Mouse (Mus musculus) limb, embryonic 14.5 days (tissue): Measurements from ENCODE around the gene Rtp3. TPM values are rescaled to one million over a fixed set of nuclear protein-coding genes. Genes with fewer than 3 reads are reported as not detected.

Experiments used
- ATAC-seq: fragments of 200-750 bp; cut with Nextera tagmentation; 2 replicates; pipeline ENCODE4 v1.8.0; 2017; ENCODE audit warnings: low read depth, moderate number of reproducible peaks, moderate TSS enrichment; ENCODE audit not compliant: low FRiP score
- DNase-seq: peaks from one replicate; pipeline ENCODE4 v3.0.0-alpha.2; 2015; ENCODE audit warnings: low spot score
- H3K27ac ChIP-seq: fragments of 300-500 bp; sonication (generic); replicated peaks from 2 replicates; pipeline ENCODE4 v1.5.1; 2014; ENCODE audit warnings: low read depth, mild to moderate bottlenecking, low read length, moderate library complexity, mixed read lengths
- H3K27me3 ChIP-seq: fragments of 300-500 bp; sonication (generic); 2 replicates; pipeline ENCODE4 v1.6.1; 2014; ENCODE audit warnings: low read length, mixed read lengths; ENCODE audit not compliant: control insufficient read depth, insufficient read depth
- H3K36me3 ChIP-seq: fragments of 300-500 bp; sonication (generic); 2 replicates; pipeline ENCODE4 v1.6.1; 2014; ENCODE audit warnings: mild to moderate bottlenecking, low read length, moderate library complexity, mixed read lengths; ENCODE audit not compliant: control insufficient read depth, insufficient read depth
- H3K4me1 ChIP-seq: fragments of 300-500 bp; sonication (generic); 2 replicates; pipeline ENCODE4 v1.6.1; 2014; ENCODE audit warnings: antibody characterized with exemption, low read length, mixed read lengths; ENCODE audit not compliant: control insufficient read depth, insufficient read depth
- H3K4me2 ChIP-seq: fragments of 300-500 bp; sonication (generic); replicated peaks from 2 replicates; pipeline ENCODE4 v1.6.1; 2014; ENCODE audit warnings: low read depth, mild to moderate bottlenecking, low read length, moderate library complexity; ENCODE audit not compliant: severe bottlenecking
- H3K4me3 ChIP-seq: fragments of 300-500 bp; sonication (generic); replicated peaks from 2 replicates; pipeline ENCODE4 v1.5.1; 2014; ENCODE audit warnings: low read length
- H3K9ac ChIP-seq: fragments of 300-500 bp; sonication (generic); 2 replicates; pipeline ENCODE4 v1.6.1; 2014; ENCODE audit warnings: mild to moderate bottlenecking, low read depth, low read length, moderate library complexity; ENCODE audit not compliant: severe bottlenecking
- H3K9me3 ChIP-seq: fragments of 300-500 bp; sonication (generic); 2 replicates; pipeline ENCODE4 v1.6.1; 2016; ENCODE audit warnings: low read length; ENCODE audit not compliant: control insufficient read depth
- POLR2A ChIP-seq: fragments of 200-500 bp; IDR thresholded peaks from 2 replicates; pipeline ENCODE4 v1.8.0; 2012; ENCODE audit warnings: inconsistent platforms, mild to moderate bottlenecking, moderate library complexity, borderline replicate concordance; ENCODE audit not compliant: insufficient read depth, insufficient read length; ENCODE audit errors: extremely low read depth
- WGBS: fragments of 180-500 bp; shearing (Covaris S2); extraction: QIAGEN DNeasy Blood & Tissue Kit; methylation state at CpG from one replicate; pipeline ENCODE4 v1.1.7; 2014; 5-methylcytosine and 5-hydroxymethylcytosine counted together
- polyA plus RNA-seq, 2 experiments: library from polyadenylated mRNA; depleted of rRNA in 1 of 2; stranded (reverse) in 1 of 2; unstranded in 1 of 2; fragments of >200 nt; fragmentation: Nextera tagmentation in 1 of 2; extraction: Ambion mirVana in 1 of 2; gene quantifications; 2 replicates each; pipeline versions ENCODE4 v1.2.1 to v1.2.3; 2012 to 2014

Gene Rtp3
- polyA plus RNA-seq, 2 experiments: 0.24 TPM; not detected in 1

DNA sequence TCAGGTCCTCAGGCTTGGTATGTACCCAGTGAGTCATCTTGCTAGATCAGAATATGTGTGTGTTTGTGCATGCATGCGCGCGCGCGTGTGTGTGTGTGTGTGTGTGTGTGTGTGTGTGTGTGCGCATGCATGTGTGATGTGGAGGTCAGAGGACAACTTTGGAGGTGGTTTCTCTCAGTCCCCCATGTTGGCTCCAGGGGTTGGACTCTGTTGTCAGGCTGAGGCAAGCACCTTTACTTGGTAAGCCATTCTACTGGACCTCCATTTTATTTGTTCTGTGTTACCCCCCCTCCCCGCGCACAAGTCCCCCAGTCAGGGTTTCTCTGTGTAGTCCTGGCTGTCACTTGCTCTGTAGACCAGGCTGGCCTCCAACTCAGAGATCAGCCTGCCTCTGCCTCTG, 29.0 kb downstream of the Rtp3 start:
- H3K4me1 ChIP-seq: no peaks in the 10 kb centered on the region
- no peak for TF ChIP-seq POLR2A
- H3K36me3 ChIP-seq: no peaks in the 10 kb centered on the region
- DNase-seq (no peak), ATAC-seq (no peak)
- H3K4me2 ChIP-seq: no peak overlapping the region
- 96% methylated on average over 8 of the region's 8 CpGs for WGBS
- H3K4me3 ChIP-seq: no peak overlapping the region
- no peak overlapping the region for H3K9ac ChIP-seq
- H3K9me3 ChIP-seq: no peaks in the 10 kb centered on the region
- H3K27me3 ChIP-seq: no peaks in the 10 kb centered on the region
- H3K27ac ChIP-seq: no peak overlapping the region

DNA sequence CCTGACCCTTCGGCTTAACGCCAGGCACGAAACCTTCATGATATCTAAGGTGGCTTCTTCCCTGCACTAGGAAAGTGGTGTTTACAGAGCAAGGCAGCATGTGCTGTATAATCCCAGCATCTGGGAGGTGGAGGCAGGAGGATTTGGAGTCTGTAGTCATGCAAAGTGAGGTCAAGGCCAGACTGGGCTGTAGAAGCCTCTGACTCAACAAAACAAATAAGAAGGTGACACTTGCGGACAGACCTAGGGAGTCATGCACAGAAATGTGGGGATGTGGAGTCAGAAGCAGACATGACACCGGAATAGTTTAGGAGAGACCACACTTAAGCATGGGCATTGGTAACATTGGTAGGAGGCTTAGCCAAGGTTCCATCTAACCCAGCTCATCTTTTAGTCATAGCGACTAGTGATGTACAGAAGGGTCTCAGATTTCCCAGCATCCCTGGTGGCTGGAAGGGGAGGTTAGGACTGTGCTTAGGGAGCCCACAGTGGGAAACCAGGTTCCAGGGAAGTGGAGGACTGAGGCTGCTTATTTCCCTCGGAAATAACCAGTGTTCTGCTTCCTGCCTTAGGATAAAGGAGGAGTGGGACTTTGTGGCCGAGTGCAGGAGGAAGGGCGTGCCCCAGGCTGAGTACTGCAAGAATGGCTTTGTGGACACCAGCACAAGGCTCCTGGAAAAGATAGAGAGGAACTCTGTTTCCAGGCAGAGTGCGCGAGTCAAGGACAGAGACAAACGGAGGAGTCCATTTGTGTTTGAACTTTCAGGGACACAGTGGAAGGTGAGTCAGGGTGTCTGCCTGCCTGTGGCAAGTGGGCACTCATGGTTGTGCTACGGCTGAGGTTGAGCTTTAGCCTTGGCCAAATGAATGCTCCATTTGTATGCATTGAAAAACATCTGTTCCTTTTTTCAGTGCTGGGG, 29.9 kb downstream of the Rtp3 start:
- no peaks in the 10 kb centered on the region for H3K4me1 ChIP-seq
- H3K4me3 ChIP-seq: no peak overlapping the region
- 87% methylated on average over 13 of the region's 13 CpGs for WGBS
- no peaks in the 10 kb centered on the region for H3K9me3 ChIP-seq
- DNase-seq: no peak
- H3K27me3 ChIP-seq: no peaks in the 10 kb centered on the region
- H3K36me3 ChIP-seq: no peaks in the 10 kb centered on the region
- TF ChIP-seq POLR2A: no peak
- H3K9ac ChIP-seq: no peak overlapping the region
- no peak overlapping the region for H3K4me2 ChIP-seq
- no peak for ATAC-seq
- no peak overlapping the region for H3K27ac ChIP-seq

- Histone ChIP-seq H3K4me2 (no peak overlapping the region), H3K36me3 (no peaks in the 10 kb centered on the region), H3K9ac (no peak overlapping the region), H3K4me3 (no peak overlapping the region), H3K9me3 (no peaks in the 10 kb centered on the region), H3K27me3 (0 out of 2 replicates have a peak, but pooled peaks cover 2% of the 10 kb centered on the region), H3K4me1 (no peaks in the 10 kb centered on the region), H3K27ac (no peak overlapping the region)
- no peak for TF ChIP-seq POLR2A
- DNase-seq (no peak), ATAC-seq (no peak)
- WGBS: 82% methylated on average over 5 of the region's 5 CpGs
Measured at GRCm38 (mm10) chr9:110959669-110960068, 30.7 kb downstream of the Rtp3 start.

DNA sequence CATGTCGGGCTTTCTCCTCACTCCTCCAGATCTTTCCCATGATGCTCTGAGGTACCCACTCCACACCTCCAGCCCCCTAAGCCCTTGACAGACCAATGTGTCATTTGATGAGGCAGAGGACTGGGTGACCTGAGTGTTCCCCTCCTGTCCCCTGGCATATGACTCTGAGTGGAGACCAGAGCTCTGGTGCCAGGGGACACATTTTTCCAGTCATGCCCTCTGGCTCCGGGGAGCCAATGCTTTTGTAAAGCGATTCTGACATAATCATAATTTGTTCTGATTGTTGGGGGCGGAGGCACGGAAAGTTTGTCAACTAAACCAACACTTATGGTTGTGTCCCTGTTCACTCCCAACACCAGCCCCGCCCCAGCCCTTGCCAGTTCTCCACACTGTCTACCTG, 34.4 kb downstream of the Rtp3 start:
- H3K4me2 ChIP-seq: no peak overlapping the region
- no peak for TF ChIP-seq POLR2A
- no peaks in the 10 kb centered on the region for H3K36me3 ChIP-seq
- no peak for ATAC-seq
- peaks cover 12% of the 10 kb centered on the region; the same call in 1 of the 2 replicates for H3K27me3 ChIP-seq
- H3K9ac ChIP-seq: no peak overlapping the region
- no peak overlapping the region for H3K4me3 ChIP-seq
- H3K9me3 ChIP-seq: no peaks in the 10 kb centered on the region
- H3K27ac ChIP-seq: no peak overlapping the region
- no peak for DNase-seq
- 82% methylated on average over 6 of the region's 6 CpGs for WGBS
- H3K4me1 ChIP-seq: no peaks in the 10 kb centered on the region

DNA sequence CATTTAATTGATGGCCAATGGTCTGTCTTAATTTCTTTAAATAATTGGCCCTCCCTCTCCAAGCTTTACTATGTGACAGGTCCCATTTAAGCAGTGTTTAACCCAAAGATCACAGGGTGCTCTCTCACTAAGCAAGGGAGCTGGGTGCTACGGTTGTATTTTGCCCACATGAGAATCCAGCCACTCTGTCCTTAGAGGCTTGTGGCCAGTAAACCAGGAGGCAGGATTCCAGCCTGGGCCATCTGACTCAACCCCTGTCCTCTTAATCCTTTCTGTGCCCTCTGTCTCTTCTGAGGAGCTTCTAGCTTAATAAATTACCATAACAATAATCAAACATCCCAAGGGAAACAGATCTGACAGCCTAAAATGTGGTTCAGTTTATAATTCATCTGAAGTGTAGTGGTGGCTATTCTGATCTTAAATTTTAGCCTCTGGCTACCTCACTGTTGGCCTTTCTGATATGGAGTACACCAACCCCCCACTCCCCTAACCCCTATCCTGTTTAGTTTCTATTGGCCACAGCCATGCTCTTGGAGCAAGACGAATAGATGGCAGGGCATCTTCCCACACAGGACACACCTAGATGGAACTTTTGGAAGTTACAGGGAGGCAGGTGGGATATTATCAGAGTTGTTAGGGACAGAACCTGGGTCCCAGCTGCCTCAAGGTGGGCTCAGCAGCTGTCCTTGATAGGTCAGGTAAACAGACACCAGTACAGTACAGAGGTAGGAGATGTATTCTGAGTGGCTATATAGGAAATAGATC, 35.5 kb downstream of the Rtp3 start:
- H3K27me3 ChIP-seq: peaks cover 12% of the 10 kb centered on the region; the same call in 1 of the 2 replicates
- H3K4me2 ChIP-seq: no peak overlapping the region
- H3K4me1 ChIP-seq: no peaks in the 10 kb centered on the region

More for the DNA sequence above, 35.5 kb downstream of the Rtp3 start:
- Histone ChIP-seq H3K9ac (no peak overlapping the region), H3K36me3 (no peaks in the 10 kb centered on the region), H3K27ac (no peak overlapping the region), H3K4me3 (no peak overlapping the region), H3K9me3 (no peaks in the 10 kb centered on the region)
- ATAC-seq (no peak), DNase-seq (no peak)
- no peak for TF ChIP-seq POLR2A
- 47% methylated on average over 2 of the region's 2 CpGs for WGBS
